Mouse (Mus musculus) forebrain, embryonic 14.5 days (tissue): ENCODE data around the gene Chm. TPM values are rescaled to one million over a fixed set of nuclear protein-coding genes. Genes with fewer than 3 reads are reported as not detected.

Experiments used
- ATAC-seq: fragments of 200-750 bp; cut with Nextera tagmentation; 2 replicates; pipeline ENCODE4 v1.8.0; 2017; ENCODE audit warnings: mild to moderate bottlenecking, moderate library complexity
- DNase-seq: peaks from one replicate; pipeline ENCODE4 v3.0.0-alpha.2; 2015; ENCODE audit warnings: low spot score
- H3K27ac ChIP-seq: fragments of 300-500 bp; sonication (generic); 2 replicates; pipeline ENCODE4 v1.5.1; 2014; ENCODE audit warnings: low read depth, mild to moderate bottlenecking, control low read depth, low read length, moderate library complexity
- H3K27me3 ChIP-seq: fragments of 300-500 bp; sonication (generic); replicated peaks from 2 replicates; pipeline ENCODE4 v1.6.1; 2014; ENCODE audit warnings: low read length, control low read depth, mixed read lengths; ENCODE audit not compliant: control insufficient read depth, insufficient read depth
- H3K36me3 ChIP-seq: fragments of 300-500 bp; sonication (generic); 2 replicates; pipeline ENCODE4 v1.6.1; 2014; ENCODE audit warnings: low read length, control low read depth; ENCODE audit not compliant: control insufficient read depth, insufficient read depth
- H3K4me1 ChIP-seq: fragments of 300-500 bp; sonication (generic); 2 replicates; pipeline ENCODE4 v1.6.1; 2014; ENCODE audit warnings: antibody characterized with exemption, low read length, control low read depth; ENCODE audit not compliant: control insufficient read depth, insufficient read depth
- H3K4me2 ChIP-seq: fragments of 300-500 bp; sonication (generic); 2 replicates; pipeline ENCODE4 v1.6.1; 2014; ENCODE audit warnings: mild to moderate bottlenecking, control low read depth, low read length
- H3K4me3 ChIP-seq: fragments of 300-500 bp; sonication (generic); 2 replicates; pipeline ENCODE4 v1.5.1; 2014; ENCODE audit warnings: low read depth, low read length, control low read depth
- H3K9ac ChIP-seq: fragments of 300-500 bp; sonication (generic); 2 replicates; pipeline ENCODE4 v1.6.1; 2014; ENCODE audit warnings: mild to moderate bottlenecking, low read length, control low read depth, moderate library complexity
- H3K9me3 ChIP-seq: fragments of 300-500 bp; sonication (generic); replicated peaks from 2 replicates; pipeline ENCODE4 v1.6.1; 2016; ENCODE audit warnings: low read length, control low read depth, mixed read lengths; ENCODE audit not compliant: control insufficient read depth
- WGBS: fragments of 180-500 bp; shearing (Covaris S2); extraction: QIAGEN DNeasy Blood & Tissue Kit; methylation state at CpG from one replicate; pipeline ENCODE4 v1.1.7; 2014; 5-methylcytosine and 5-hydroxymethylcytosine counted together
- microRNA counts: library from miRNA; unstranded; fragments of <30 nt; microRNA quantifications from one replicate; lab custom pipeline; 2016
- microRNA-seq: library from miRNA; unstranded; fragments of <30 nt; microRNA quantifications from one replicate; pipeline ENCODE4, GENCODE M21; 2016
- polyA plus RNA-seq: library from polyadenylated mRNA; unstranded; fragments of >200 nt; fragmentation: Nextera tagmentation; extraction: Ambion mirVana; gene quantifications from 2 replicates; pipeline ENCODE4 v1.2.1, GENCODE M21; 2014

The Chm gene
- polyA plus RNA-seq, 1 experiment from 2014 or later = 17.9 TPM

GRCm38 (mm10) chrX:113074823-113075222, 110.5 kb downstream of the Chm start:
- no peaks in the 10 kb centered on the region for H3K27me3 ChIP-seq
- H3K4me2 ChIP-seq = no peak overlapping the region
- 86% methylated on average over 4 of the region's 4 CpGs for WGBS
- H3K36me3 ChIP-seq = no peaks in the 10 kb centered on the region
- no peaks in the 10 kb centered on the region for H3K9me3 ChIP-seq
- no peak overlapping the region for H3K27ac ChIP-seq
- DNase-seq = no peak
- no peaks in the 10 kb centered on the region for H3K4me1 ChIP-seq
- ATAC-seq = no peak
- no peak overlapping the region for H3K9ac ChIP-seq
- H3K4me3 ChIP-seq = no peak overlapping the region

- H3K4me3 ChIP-seq = no peak overlapping the region
- no peak for DNase-seq
- no peaks in the 10 kb centered on the region for H3K4me1 ChIP-seq
- H3K27ac ChIP-seq = no peak overlapping the region
- H3K9ac ChIP-seq = no peak overlapping the region
- no peak for ATAC-seq
- H3K9me3 ChIP-seq = no peaks in the 10 kb centered on the region
- H3K4me2 ChIP-seq = no peak overlapping the region
- no peaks in the 10 kb centered on the region for H3K36me3 ChIP-seq
- 90% methylated on average over 3 of the region's 3 CpGs for WGBS
- H3K27me3 ChIP-seq = no peaks in the 10 kb centered on the region
Measured at GRCm38 (mm10) chrX:113003621-113004020, 181.7 kb downstream of the Chm start.

GRCm38 (mm10) chrX:113002192-113002591, 183.1 kb downstream of the Chm start:
- Histone ChIP-seq H3K27ac (no peak overlapping the region), H3K4me2 (no peak overlapping the region), H3K27me3 (no peaks in the 10 kb centered on the region), H3K9me3 (no peaks in the 10 kb centered on the region), H3K36me3 (no peaks in the 10 kb centered on the region), H3K9ac (no peak overlapping the region), H3K4me1 (no peaks in the 10 kb centered on the region), H3K4me3 (no peak overlapping the region)
- 60% methylated on average over 3 of the region's 3 CpGs for WGBS
- ATAC-seq (no peak), DNase-seq (no peak)

MicroRNA genes within 50 kb of the gene (microRNA counts, 519-probe panel; counts per million panel counts)
- microRNA mmu-miR-361 (lab: Ali Mortazavi, UCI) = 4,737 counts per million, percentile 68 among the panel's probes with 10 or more counts

Small RNA genes lying within 50 kb of the gene (microRNA-seq; reads per million reads assigned to microRNA genes)
- 2,025 reads per million, percentile 86 among the genes with 10 or more reads in this experiment for gene Mir361

Other genes with a start within 250 kb of the Chm start
- 4.2 and 5.5 TPM in 2 replicates for gene Dach2, start 112.0 kb upstream of the Chm start, polyA plus RNA-seq